Mouse (Mus musculus) lung, postnatal 0 days (tissue): ENCODE measurements around the gene Palld.
A peak's percentile ranks its signal among the peaks of the same experiment; 100 is the strongest.

ENCODE experiments used
- CTCF ChIP-seq: IDR thresholded peaks from 2 replicates; pipeline ENCODE4 v1.5.1; 2016; ENCODE audit warnings: antibody characterized with exemption, mild to moderate bottlenecking
- EP300 ChIP-seq: IDR thresholded peaks from 2 replicates; pipeline ENCODE4 v1.6.1; 2016; ENCODE audit warnings: antibody characterized with exemption, mild to moderate bottlenecking, control low read depth

- no peak for TF ChIP-seq CTCF
- peak; percentile 36; the same call in 1 of the 2 replicates for TF ChIP-seq EP300
Measured at GRCm38 (mm10) chr8:61722226-61722625, 180.3 kb downstream of the Palld start.
